22 mouse cellular contexts compared by ENCODE assay signal in the genomic region with DNA sequence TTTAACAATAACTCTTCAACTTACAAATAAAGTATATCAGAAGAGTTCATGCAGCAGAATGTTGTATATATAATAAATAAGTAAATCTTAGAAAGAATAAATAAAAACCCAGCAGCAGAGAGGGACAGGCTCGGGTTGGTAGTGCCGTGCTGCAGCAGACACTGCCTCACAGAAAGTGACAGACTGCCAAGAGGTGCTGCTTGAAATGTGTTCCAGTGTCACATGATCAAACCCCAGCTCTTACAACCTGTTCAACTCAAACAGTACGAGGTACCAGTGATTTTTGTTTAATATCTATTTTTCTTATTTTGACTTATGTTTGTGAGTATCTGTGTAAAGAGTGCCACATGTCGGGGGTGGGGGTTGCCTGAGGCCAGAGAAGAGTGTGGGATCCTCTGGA.
"Had no signal": no experiment of that assay in that cellular context is flagged by ENCODE, and none has a peak within 500 bp of the region (broad histone marks: within the 10 kb centered on the region; RNA-seq: fewer than 3 reads in every experiment).

No protein-coding gene starts in this region.

- H3K4me3 ChIP-seq: kidney, embryonic 15.5 days; limb, embryonic 12.5 days; limb, embryonic 15.5 days; liver, embryonic 12.5 days; liver, embryonic 15.5 days; megakaryocyte, embryonic 14.5 days; midbrain, embryonic 10.5 days; midbrain, embryonic 13.5 days; myocyte; neural tube, embryonic 13.5 days; stomach, embryonic 15.5 days had no signal

- ATAC-seq: liver, embryonic 12.5 days; lung, postnatal 0 days; midbrain, embryonic 13.5 days; midbrain, embryonic 16.5 days had no signal

- H3K9ac ChIP-seq: kidney, embryonic 15.5 days; limb, embryonic 12.5 days; limb, embryonic 15.5 days; liver, embryonic 12.5 days; liver, embryonic 15.5 days; midbrain, embryonic 13.5 days; neural tube, embryonic 13.5 days; stomach, embryonic 15.5 days had no signal

- H3K27ac ChIP-seq: kidney, embryonic 15.5 days; limb, embryonic 12.5 days; limb, embryonic 15.5 days; liver, embryonic 12.5 days; liver, embryonic 15.5 days; midbrain, embryonic 10.5 days; midbrain, embryonic 13.5 days; neural tube, embryonic 13.5 days; stomach, embryonic 15.5 days had no signal

- DNase-seq: kidney, postnatal 10 days; kidney, postnatal 36 days; left cerebral cortex, postnatal 4 days; lung, adult 2 months; lung, postnatal 36 days; retina, postnatal 1 day; right cerebral cortex, postnatal 25 days; spleen, adult 18-20 months; thymus, postnatal 25 days had no signal

- H3K4me1 ChIP-seq: liver, embryonic 12.5 days; liver, embryonic 15.5 days; megakaryocyte, embryonic 14.5 days; midbrain, embryonic 10.5 days; neural tube, embryonic 13.5 days; stomach, embryonic 15.5 days had no signal

- H3K4me2 ChIP-seq: kidney, embryonic 15.5 days; limb, embryonic 12.5 days; limb, embryonic 15.5 days; liver, embryonic 12.5 days; liver, embryonic 15.5 days; midbrain, embryonic 13.5 days; neural tube, embryonic 13.5 days; stomach, embryonic 15.5 days had no signal

- H3K27me3 ChIP-seq: kidney, embryonic 15.5 days; limb, embryonic 12.5 days; limb, embryonic 15.5 days; liver, embryonic 12.5 days; liver, embryonic 15.5 days; megakaryocyte, embryonic 14.5 days; midbrain, embryonic 13.5 days; neural tube, embryonic 13.5 days; stomach, embryonic 15.5 days had no signal

- H3K36me3 ChIP-seq: limb, embryonic 15.5 days; liver, embryonic 12.5 days; liver, embryonic 15.5 days; stomach, embryonic 15.5 days had no signal

- H3K9me3 ChIP-seq: kidney, embryonic 15.5 days; limb, embryonic 12.5 days; limb, embryonic 15.5 days; liver, embryonic 12.5 days; liver, embryonic 15.5 days; megakaryocyte, embryonic 14.5 days; midbrain, embryonic 10.5 days; midbrain, embryonic 13.5 days; neural tube, embryonic 13.5 days; stomach, embryonic 15.5 days had no signal
